Mouse (Mus musculus) midbrain, embryonic 13.5 days (tissue): Measurements from ENCODE around the gene Epb42. TPM values are rescaled to one million over a fixed set of nuclear protein-coding genes. Genes with fewer than 3 reads are reported as not detected.
"Not testable (repeated sequence)": the region's sequence is repeated elsewhere in the genome, so short reads cannot be mapped to it uniquely, and the experiment has no call there.

Source experiments
- ATAC-seq: fragments of 200-750 bp; cut with Nextera tagmentation; 2 replicates; pipeline ENCODE4 v1.8.0; 2017; ENCODE audit warnings: mild to moderate bottlenecking, moderate TSS enrichment, moderate library complexity
- H3K27ac ChIP-seq: fragments of 300-500 bp; sonication (generic); 2 replicates; pipeline ENCODE4 v1.5.1; 2015; ENCODE audit warnings: inconsistent platforms, mild to moderate bottlenecking, moderate library complexity
- H3K27me3 ChIP-seq: fragments of 300-500 bp; sonication (generic); 2 replicates; pipeline ENCODE4 v1.6.1; 2015; ENCODE audit warnings: mild to moderate bottlenecking, inconsistent platforms
- H3K36me3 ChIP-seq: fragments of 300-500 bp; sonication (generic); 2 replicates; pipeline ENCODE4 v1.6.1; 2015; ENCODE audit warnings: mild to moderate bottlenecking, inconsistent platforms
- H3K4me1 ChIP-seq: fragments of 300-500 bp; sonication (generic); replicated peaks from 2 replicates; pipeline ENCODE4 v1.6.1; 2015; ENCODE audit warnings: inconsistent platforms
- H3K4me2 ChIP-seq: fragments of 300-500 bp; sonication (generic); replicated peaks from 2 replicates; pipeline ENCODE4 v1.6.1; 2015; ENCODE audit warnings: moderate library complexity, mild to moderate bottlenecking, inconsistent platforms
- H3K4me3 ChIP-seq: fragments of 300-500 bp; sonication (generic); replicated peaks from 2 replicates; pipeline ENCODE4 v1.5.1; 2015; ENCODE audit warnings: mild to moderate bottlenecking, inconsistent platforms
- H3K9ac ChIP-seq: fragments of 300-500 bp; sonication (generic); replicated peaks from 2 replicates; pipeline ENCODE4 v1.6.1; 2015; ENCODE audit warnings: mild to moderate bottlenecking, inconsistent platforms
- H3K9me3 ChIP-seq: fragments of 300-500 bp; sonication (generic); 2 replicates; pipeline ENCODE4 v1.6.1; 2016; ENCODE audit warnings: mild to moderate bottlenecking, inconsistent platforms
- WGBS: fragments of 180-500 bp; shearing (Covaris S2); methylation state at CpG from one replicate; pipeline ENCODE4 v1.1.7; 2015; 5-methylcytosine and 5-hydroxymethylcytosine counted together
- polyA plus RNA-seq: library from polyadenylated mRNA; unstranded; fragments of >200 nt; fragmentation: Nextera tagmentation; extraction: Ambion mirVana; gene quantifications from 2 replicates; pipeline ENCODE4 v1.2.1, GENCODE M21; 2015

The Epb42 gene
- polyA plus RNA-seq, 1 experiment from 2014 or later: 0.98 TPM

DNA sequence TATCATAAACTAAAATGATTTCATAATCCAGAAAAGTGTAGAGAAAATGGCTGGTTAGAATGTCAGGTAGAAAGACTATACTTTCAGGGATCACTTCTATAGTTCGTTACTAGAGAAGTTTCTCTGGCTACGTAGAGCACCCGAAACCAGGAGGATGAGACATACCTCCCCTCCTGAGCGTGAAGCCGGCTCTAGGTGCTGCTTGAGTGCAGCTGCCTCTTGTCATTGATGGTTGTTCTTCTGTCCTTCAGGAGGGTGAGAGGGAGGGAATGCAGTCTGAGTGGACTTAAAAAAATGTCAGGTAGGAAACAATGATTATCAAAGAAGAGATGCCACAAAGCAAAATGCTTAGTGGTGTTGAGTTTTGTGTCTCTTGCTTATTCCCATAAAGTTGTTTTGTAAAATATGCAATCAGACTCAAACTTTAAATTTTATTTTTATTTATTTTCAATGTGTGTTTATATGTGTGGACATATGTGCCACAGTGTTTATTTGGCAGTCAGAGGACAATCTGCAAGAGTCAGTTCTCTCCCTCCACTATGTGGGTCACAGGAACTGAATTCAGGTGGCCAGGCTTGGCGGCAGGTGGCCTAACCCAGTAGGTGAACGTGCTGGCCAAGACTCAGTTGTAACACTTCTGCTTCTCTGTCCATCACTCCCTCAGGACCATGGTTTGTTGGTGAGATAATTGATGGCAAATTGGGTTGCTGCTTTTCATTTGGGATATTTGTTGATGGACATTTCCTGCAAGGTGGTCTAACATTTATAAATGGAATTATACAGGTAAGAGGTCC is 32.7 kb downstream of the Epb42 start:
- Histone ChIP-seq H3K27me3 (no peaks in the 10 kb centered on the region), H3K9me3 (no peaks in the 10 kb centered on the region), H3K9ac (no peak overlapping the region), H3K4me3 (no peak overlapping the region), H3K4me2 (no peak overlapping the region), H3K4me1 (peaks cover 8% of the 10 kb centered on the region), H3K36me3 (peaks cover 3% of the 10 kb centered on the region; the same call in 1 of the 2 replicates), H3K27ac (no peak overlapping the region)
- no peak for ATAC-seq
- WGBS: 87% methylated on average over 7 of the region's 7 CpGs

DNA sequence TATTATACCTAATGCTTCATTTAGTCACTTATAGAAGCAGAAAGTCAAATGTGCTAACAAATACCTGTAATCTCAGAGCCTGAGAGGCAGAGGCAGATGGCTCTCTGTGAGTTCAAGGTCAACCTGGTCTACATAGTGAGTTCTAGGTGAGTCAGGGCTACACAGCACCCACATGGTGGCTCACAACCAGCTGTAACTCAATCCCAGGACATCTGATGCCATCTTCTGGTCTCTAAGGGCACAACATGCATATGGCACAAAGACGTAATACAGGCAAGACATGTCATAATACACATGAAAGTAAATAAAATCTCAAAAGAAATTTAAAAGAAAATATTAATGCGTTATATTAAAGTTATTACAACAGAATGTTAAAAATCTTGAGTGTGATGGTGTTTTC is 33.3 kb downstream of the Epb42 start:
- no peaks in the 10 kb centered on the region for H3K9me3 ChIP-seq

DNA sequence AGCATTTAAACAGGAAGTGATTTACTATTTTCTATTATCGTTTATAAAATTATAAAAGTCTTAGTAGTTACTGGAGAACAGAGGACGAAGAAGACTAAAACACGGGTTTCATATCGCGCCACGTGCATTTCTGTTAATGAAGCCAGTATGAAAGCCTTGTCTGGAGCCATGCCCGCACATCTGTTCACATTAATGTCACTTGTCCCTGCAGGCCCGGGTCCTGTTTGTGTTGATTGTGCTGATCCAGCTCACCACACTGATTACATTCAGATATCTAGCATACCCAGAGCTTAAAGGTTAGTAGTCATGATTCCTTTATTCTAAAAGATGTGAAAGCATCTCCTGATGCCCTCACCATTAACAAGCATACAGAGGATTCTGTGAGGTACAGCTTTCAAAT is 38.0 kb downstream of the Epb42 start:
- H3K36me3 ChIP-seq: peaks cover 3% of the 10 kb centered on the region; the same call in 1 of the 2 replicates
- no peak overlapping the region for H3K27ac ChIP-seq
- no peaks in the 10 kb centered on the region for H3K9me3 ChIP-seq
- H3K9ac ChIP-seq: no peak overlapping the region
- H3K4me2 ChIP-seq: no peak overlapping the region
- no peaks in the 10 kb centered on the region for H3K4me1 ChIP-seq
- no peaks in the 10 kb centered on the region for H3K27me3 ChIP-seq
- ATAC-seq: no peak
- H3K4me3 ChIP-seq: no peak overlapping the region
- 94% methylated on average over 8 of the region's 8 CpGs for WGBS

More for the DNA sequence above, 33.3 kb downstream of the Epb42 start:
- 62% methylated on average over 2 of the region's 2 CpGs for WGBS
- H3K4me2 ChIP-seq: no peak overlapping the region
- H3K27ac ChIP-seq: no peak overlapping the region
- H3K4me3 ChIP-seq: no peak overlapping the region
- H3K9ac ChIP-seq: no peak overlapping the region
- no peaks in the 10 kb centered on the region for H3K27me3 ChIP-seq
- H3K36me3 ChIP-seq: peaks cover 3% of the 10 kb centered on the region; the same call in 1 of the 2 replicates
- peaks cover 3% of the 10 kb centered on the region; the same call in 1 of the 2 replicates for H3K4me1 ChIP-seq
- no peak for ATAC-seq

DNA sequence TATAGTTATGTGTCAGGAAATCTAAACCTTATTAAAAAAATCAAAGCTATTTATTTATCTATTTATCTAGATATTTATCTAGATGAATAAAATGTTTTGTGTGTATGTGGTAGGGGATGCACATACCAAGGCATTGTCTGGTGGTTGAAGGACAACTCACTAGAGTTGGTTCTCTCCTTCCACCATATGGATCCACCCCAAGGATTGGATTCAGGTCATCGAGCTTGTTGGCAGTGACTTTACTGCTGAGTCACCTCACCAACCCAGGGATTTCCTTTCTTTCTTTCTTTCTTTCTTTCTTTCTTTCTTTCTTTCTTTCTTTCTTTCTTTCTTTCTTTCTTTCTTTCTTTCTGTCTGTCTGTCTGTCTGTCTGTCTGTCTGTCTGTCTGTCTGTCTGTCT is 40.3 kb downstream of the Epb42 start:
- WGBS: 79% methylated on average over 1 of the region's 1 CpGs

DNA sequence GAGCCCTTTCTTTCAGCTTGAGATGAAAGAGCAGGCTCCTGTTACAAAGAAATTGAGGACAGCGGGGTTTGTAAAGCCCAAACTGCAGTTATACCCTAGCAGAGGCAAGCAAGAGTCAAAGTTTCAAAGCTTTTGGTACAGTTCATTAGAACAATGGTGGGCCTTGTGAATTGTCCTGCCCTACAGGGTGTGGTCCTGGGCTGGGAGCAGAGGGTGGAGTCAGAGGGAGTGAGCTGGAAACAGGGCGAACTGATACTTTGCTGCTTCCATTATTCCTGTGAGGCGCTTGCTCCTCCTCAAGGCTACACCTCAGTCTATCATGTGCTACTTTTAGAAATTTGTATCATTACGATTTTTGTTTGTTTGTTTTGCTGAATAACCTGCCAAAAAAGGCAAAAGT is 45.7 kb downstream of the Epb42 start:
- Histone ChIP-seq H3K9ac (no peak overlapping the region), H3K4me1 (no peaks in the 10 kb centered on the region), H3K9me3 (no peaks in the 10 kb centered on the region), H3K27ac (no peak overlapping the region), H3K4me3 (no peak overlapping the region), H3K36me3 (peaks cover 4% of the 10 kb centered on the region; the same call in 1 of the 2 replicates), H3K27me3 (no peaks in the 10 kb centered on the region), H3K4me2 (no peak overlapping the region)
- ATAC-seq: no peak
- WGBS: 79% methylated on average over 4 of the region's 4 CpGs

More for the DNA sequence above, 40.3 kb downstream of the Epb42 start:
- not testable (repeated sequence) for H3K36me3 ChIP-seq, ATAC-seq, H3K9ac ChIP-seq, H3K4me3 ChIP-seq, H3K27me3 ChIP-seq, H3K4me1 ChIP-seq, H3K27ac ChIP-seq, H3K9me3 ChIP-seq, H3K4me2 ChIP-seq

DNA sequence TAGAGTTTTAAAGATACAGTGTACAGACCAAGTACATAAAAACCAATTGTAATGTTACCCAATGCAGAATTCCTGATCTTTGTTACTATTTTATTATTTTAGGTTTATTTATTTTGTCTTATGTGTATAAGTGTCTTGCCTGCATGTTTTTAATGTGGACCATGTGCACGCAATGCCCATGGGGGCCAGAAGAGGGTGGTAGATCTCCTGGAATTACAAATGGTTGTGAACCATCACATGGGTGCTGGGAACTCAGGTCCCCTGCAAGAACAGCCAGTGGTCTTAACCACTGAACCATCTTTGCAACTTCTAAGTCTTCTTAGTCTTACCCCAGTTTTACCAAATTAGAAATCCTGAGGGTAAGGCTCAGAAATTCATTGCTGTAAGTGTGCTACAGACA is 51.6 kb downstream of the Epb42 start:
- Histone ChIP-seq H3K27ac (no peak overlapping the region), H3K36me3 (peaks cover 6% of the 10 kb centered on the region; the same call in 1 of the 2 replicates), H3K9me3 (no peaks in the 10 kb centered on the region), H3K9ac (no peak overlapping the region), H3K4me3 (no peak overlapping the region), H3K27me3 (no peaks in the 10 kb centered on the region), H3K4me2 (no peak overlapping the region), H3K4me1 (no peaks in the 10 kb centered on the region)
- WGBS: 96% methylated on average over 1 of the region's 1 CpGs
- no peak for ATAC-seq

DNA sequence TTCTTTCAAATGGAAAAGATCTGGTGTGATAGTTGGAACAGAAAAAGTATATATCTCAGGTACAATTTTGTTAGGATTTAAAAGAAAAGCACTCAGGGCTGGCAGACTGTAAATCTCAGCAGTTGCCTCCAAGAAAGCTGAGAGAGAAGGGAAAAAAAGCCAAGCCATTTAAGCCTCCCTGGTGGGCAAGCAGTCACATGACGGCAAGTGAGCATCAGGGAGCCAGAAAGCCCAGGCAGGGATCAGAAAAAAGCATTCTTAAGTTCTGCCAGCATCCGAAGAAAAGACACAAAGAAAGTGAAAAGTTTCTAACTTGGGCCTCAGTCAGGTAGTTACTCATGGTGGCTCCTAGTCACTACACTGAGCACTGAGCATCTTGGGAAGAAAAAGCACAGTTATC is 53.3 kb downstream of the Epb42 start:
- ATAC-seq: no peak
- H3K4me2 ChIP-seq: no peak overlapping the region
- no peaks in the 10 kb centered on the region for H3K9me3 ChIP-seq
- H3K27me3 ChIP-seq: no peaks in the 10 kb centered on the region
- H3K4me3 ChIP-seq: no peak overlapping the region
- H3K27ac ChIP-seq: no peak overlapping the region
- WGBS: 4% methylated on average over 2 of the region's 2 CpGs
- H3K36me3 ChIP-seq: peaks cover 6% of the 10 kb centered on the region; the same call in 1 of the 2 replicates
- no peak overlapping the region for H3K9ac ChIP-seq
- no peaks in the 10 kb centered on the region for H3K4me1 ChIP-seq

DNA sequence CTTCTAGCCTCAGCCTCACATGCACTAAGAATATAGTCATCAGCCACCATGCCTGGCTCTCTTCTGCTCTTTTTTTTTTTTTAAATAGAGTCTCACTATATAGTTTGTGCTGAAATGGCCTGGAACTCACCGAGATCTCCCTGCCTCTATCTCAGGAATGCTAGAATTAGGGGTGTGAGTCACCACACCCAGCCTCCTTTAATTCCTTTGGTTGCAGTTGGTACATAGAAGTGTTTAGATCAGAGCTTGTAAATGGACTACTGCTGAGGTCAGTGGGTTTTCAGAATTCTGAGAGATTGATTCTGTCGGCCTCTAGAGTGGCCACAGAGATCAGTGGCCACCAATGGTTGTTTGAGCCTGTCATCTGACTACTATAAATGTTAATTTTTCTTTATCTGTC is 56.0 kb downstream of the Epb42 start:
- Histone ChIP-seq H3K9me3 (no peaks in the 10 kb centered on the region), H3K36me3 (0 out of 2 replicates have a peak, but pooled peaks cover 2% of the 10 kb centered on the region), H3K9ac (no peak overlapping the region), H3K4me3 (no peak overlapping the region), H3K4me2 (no peak overlapping the region), H3K27ac (no peak overlapping the region), H3K4me1 (peaks cover 12% of the 10 kb centered on the region), H3K27me3 (no peaks in the 10 kb centered on the region)
- 72% methylated on average over 2 of the region's 2 CpGs for WGBS
- no peak for ATAC-seq

DNA sequence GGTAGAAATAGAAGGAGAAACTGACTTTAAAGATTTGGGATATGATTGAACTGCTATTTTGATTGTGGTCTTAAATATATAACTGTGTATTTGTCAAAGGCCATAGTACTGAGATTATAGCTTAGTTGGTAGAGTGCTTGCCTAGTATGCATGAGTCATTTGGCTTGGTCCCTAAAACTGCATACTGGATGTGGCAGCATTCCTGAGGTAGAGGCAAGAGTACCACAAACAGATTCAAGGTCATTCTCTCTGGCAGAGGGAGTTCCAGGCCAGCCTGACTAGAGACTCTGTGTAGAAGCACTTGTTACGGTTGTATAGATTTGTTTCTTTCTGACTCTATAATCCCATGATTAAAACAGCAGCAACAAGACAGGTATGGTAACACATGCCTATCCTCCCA is 57.1 kb downstream of the Epb42 start:
- Histone ChIP-seq H3K4me1 (peaks cover 12% of the 10 kb centered on the region), H3K27me3 (no peaks in the 10 kb centered on the region), H3K9ac (no peak overlapping the region), H3K4me2 (no peak overlapping the region), H3K4me3 (no peak overlapping the region), H3K36me3 (no peaks in the 10 kb centered on the region), H3K27ac (no peak overlapping the region), H3K9me3 (no peaks in the 10 kb centered on the region)
- 97% methylated on average over 1 of the region's 1 CpGs for WGBS
- ATAC-seq: no peak

DNA sequence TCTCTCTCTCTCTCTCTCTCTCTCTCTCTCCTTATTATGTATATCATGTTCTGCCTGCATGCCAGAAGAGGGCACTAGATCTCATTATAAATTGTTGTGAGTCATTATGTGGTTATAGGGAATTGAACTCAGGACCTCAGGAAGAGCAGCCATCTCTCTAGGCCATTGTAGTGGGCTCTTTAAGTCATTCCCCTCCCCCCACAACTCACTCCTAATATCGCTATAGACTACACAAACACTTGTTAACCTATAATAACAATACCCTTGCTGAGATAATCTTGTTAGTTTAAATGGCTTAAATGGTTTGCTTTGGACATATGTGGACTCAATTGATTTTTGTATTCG is 58.2 kb downstream of the Epb42 start:
- Histone ChIP-seq H3K27me3 (0 out of 2 replicates have a peak, but pooled peaks cover 3% of the 10 kb centered on the region), H3K27ac (no peak overlapping the region), H3K36me3 (no peaks in the 10 kb centered on the region), H3K4me3 (no peak overlapping the region), H3K4me2 (no peak overlapping the region), H3K9ac (no peak overlapping the region), H3K9me3 (no peaks in the 10 kb centered on the region), H3K4me1 (peaks cover 12% of the 10 kb centered on the region)
- 41% methylated on average over 2 of the region's 2 CpGs for WGBS
- ATAC-seq: no peak

DNA sequence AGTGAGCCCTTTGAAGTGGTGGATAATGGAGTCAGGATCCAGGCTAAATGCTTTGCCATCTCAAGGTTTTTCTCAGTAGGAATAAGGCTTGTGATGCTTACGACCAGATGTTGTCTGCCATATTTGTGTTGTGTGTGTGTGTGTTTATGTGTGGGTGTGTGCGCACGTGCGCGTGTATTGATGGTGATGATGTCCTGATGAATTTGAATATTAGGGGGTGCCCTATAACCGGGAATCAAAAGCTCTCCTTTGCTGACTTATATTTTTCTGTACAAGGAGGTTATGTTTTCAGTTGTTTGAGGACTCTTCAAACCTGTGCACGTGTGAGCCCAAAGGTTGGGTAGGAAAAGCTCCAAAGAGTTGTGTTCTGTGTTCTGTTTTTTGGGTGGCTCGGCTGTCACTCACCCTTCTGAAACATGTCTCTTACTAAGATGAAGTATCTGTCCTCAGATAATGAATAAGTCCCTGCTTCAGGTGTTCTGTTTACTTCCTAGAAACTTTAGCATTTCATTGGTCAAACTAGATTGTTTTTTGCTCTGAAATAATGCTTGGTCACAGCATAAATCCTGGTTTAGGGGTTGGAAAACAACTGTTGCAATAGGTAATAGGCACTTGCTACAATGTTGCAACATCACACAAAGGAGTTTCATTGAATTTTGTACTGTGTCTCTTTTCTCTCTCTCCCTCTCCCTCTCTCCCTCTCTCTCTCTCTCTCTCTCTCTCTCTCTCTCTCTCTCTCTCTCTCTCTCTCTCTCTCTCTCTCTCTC is 58.8 kb downstream of the Epb42 start:
- Histone ChIP-seq H3K4me2 (peak overlapping the region; percentile 86), H3K9ac (peak overlapping the region; percentile 90), H3K36me3 (no peaks in the 10 kb centered on the region), H3K4me3 (peak overlapping the region; percentile 78), H3K27ac (peak overlapping the region; percentile 87), H3K9me3 (no peaks in the 10 kb centered on the region), H3K27me3 (0 out of 2 replicates have a peak, but pooled peaks cover 3% of the 10 kb centered on the region), H3K4me1 (peaks cover 12% of the 10 kb centered on the region)
- WGBS: 80% methylated on average over 8 of the region's 8 CpGs
- ATAC-seq: no peak; the same call in 1 of the 2 replicates
